Mouse (Mus musculus) spleen, adult 2 months (tissue): ENCODE data around the gene Gpatch8.

Experiments used
- CTCF ChIP-seq: fragments of 200-500 bp; IDR thresholded peaks from 2 replicates; pipeline ENCODE4 v1.5.1; 2011; ENCODE audit warnings: mild to moderate bottlenecking, inconsistent platforms; ENCODE audit not compliant: insufficient read depth, insufficient read length, insufficient replicate concordance; ENCODE audit errors: extremely low read depth
- POLR2A ChIP-seq: fragments of 200-500 bp; IDR thresholded peaks from 2 replicates; pipeline ENCODE4 v1.6.1; 2011; ENCODE audit warnings: low read depth, low read length, inconsistent platforms

GRCm38 (mm10) chr11:102496732-102497131 lies 59.5 kb downstream of the Gpatch8 start:
- TF ChIP-seq POLR2A, result no peak
- no peak for TF ChIP-seq CTCF
